Mouse (Mus musculus) lung, adult 2 months (tissue): ENCODE data around the gene Tmem258.

ENCODE experiments used
- CTCF ChIP-seq: fragments of 200-500 bp; IDR thresholded peaks from 2 replicates; pipeline ENCODE4 v1.5.1; 2011; ENCODE audit warnings: mild to moderate bottlenecking, low read length, control low read depth; ENCODE audit not compliant: insufficient read depth
- POLR2A ChIP-seq: fragments of 200-500 bp; IDR thresholded peaks from 2 replicates; pipeline ENCODE4 v1.6.1; 2011; ENCODE audit warnings: low read depth, mild to moderate bottlenecking, control low read depth, low read length, borderline replicate concordance; ENCODE audit errors: extremely low read depth

- TF ChIP-seq POLR2A = no peak
- TF ChIP-seq CTCF = no peak
Measured at GRCm38 (mm10) chr19:10194337-10194736, 9.5 kb upstream of the Tmem258 start.
